Mouse (Mus musculus): ENCODE results near the gene Adam1b. TPM values are rescaled to one million over a fixed set of nuclear protein-coding genes. Genes with fewer than 3 reads are reported as not detected.

Adam1b gene
- polyA plus RNA-seq, 1 experiment from 2014 or later, result 0.09 TPM

- no peak for ATAC-seq (replicated peaks)
- Histone ChIP-seq H3K4me2 (no peak overlapping the region), H3K9me3 (no peaks in the 10 kb centered on the region), H3K36me3 (replicated peaks) (no peaks in the 10 kb centered on the region), H3K4me1 (no peaks in the 10 kb centered on the region), H3K9ac (no peak overlapping the region), H3K27ac (no peak overlapping the region), H3K4me3 (no peak overlapping the region), H3K27me3 (replicated peaks) (no peaks in the 10 kb centered on the region)
- WGBS, result 89% methylated on average over 1 of the region's 1 CpGs
Measured at GRCm38 (mm10) chr5:121476040-121476439, 27.2 kb downstream of the Adam1b start.

GRCm38 (mm10) chr5:121474610-121475009 lies 28.6 kb downstream of the Adam1b start:
- Histone ChIP-seq H3K27ac (no peak overlapping the region), H3K4me2 (no peak overlapping the region), H3K4me3 (no peak overlapping the region), H3K9ac (no peak overlapping the region), H3K9me3 (no peaks in the 10 kb centered on the region), H3K4me1 (no peaks in the 10 kb centered on the region), H3K36me3 (replicated peaks) (no peaks in the 10 kb centered on the region), H3K27me3 (replicated peaks) (no peaks in the 10 kb centered on the region)
- WGBS, result 71% methylated on average over 7 of the region's 7 CpGs
- no peak for ATAC-seq (replicated peaks)

- no peaks in the 10 kb centered on the region for H3K36me3 ChIP-seq (replicated peaks)
- H3K9me3 ChIP-seq, result no peaks in the 10 kb centered on the region
- ATAC-seq (replicated peaks), result no peak
- 84% methylated on average over 2 of the region's 2 CpGs for WGBS
- H3K9ac ChIP-seq, result no peak overlapping the region
- no peak overlapping the region for H3K4me3 ChIP-seq
- no peak overlapping the region for H3K4me2 ChIP-seq
- H3K4me1 ChIP-seq, result no peaks in the 10 kb centered on the region
- H3K27me3 ChIP-seq (replicated peaks), result no peaks in the 10 kb centered on the region
- no peak overlapping the region for H3K27ac ChIP-seq
Measured at GRCm38 (mm10) chr5:121472411-121472810, 30.8 kb downstream of the Adam1b start.

- Histone ChIP-seq H3K9ac (no peak overlapping the region), H3K36me3 (replicated peaks) (no peaks in the 10 kb centered on the region), H3K4me3 (no peak overlapping the region), H3K27ac (no peak overlapping the region), H3K4me1 (no peaks in the 10 kb centered on the region), H3K27me3 (replicated peaks) (no peaks in the 10 kb centered on the region), H3K4me2 (no peak overlapping the region), H3K9me3 (no peaks in the 10 kb centered on the region)
- no peak for ATAC-seq (replicated peaks)
- 56% methylated on average over 3 of the region's 3 CpGs for WGBS
Measured at GRCm38 (mm10) chr5:121469566-121469965, 33.7 kb downstream of the Adam1b start.

GRCm38 (mm10) chr5:121463601-121464250 lies 39.5 kb downstream of the Adam1b start:
- Histone ChIP-seq H3K9ac (no peak overlapping the region), H3K4me2 (no peak overlapping the region), H3K9me3 (no peaks in the 10 kb centered on the region), H3K27me3 (replicated peaks) (no peaks in the 10 kb centered on the region), H3K4me3 (no peak overlapping the region), H3K27ac (no peak overlapping the region), H3K4me1 (no peaks in the 10 kb centered on the region), H3K36me3 (replicated peaks) (no peaks in the 10 kb centered on the region)
- WGBS, result 69% methylated on average over 5 of the region's 5 CpGs
- no peak for ATAC-seq (replicated peaks)

- Histone ChIP-seq H3K36me3 (replicated peaks) (no peaks in the 10 kb centered on the region), H3K27me3 (replicated peaks) (no peaks in the 10 kb centered on the region), H3K27ac (no peak overlapping the region), H3K4me1 (no peaks in the 10 kb centered on the region), H3K9me3 (no peaks in the 10 kb centered on the region), H3K4me3 (no peak overlapping the region), H3K9ac (no peak overlapping the region), H3K4me2 (no peak overlapping the region)
- 73% methylated on average over 5 of the region's 5 CpGs for WGBS
- ATAC-seq (replicated peaks), result no peak
Measured at GRCm38 (mm10) chr5:121462967-121463366, 40.3 kb downstream of the Adam1b start.

GRCm38 (mm10) chr5:121462171-121462502 lies 41.1 kb downstream of the Adam1b start:
- no peak overlapping the region for H3K4me2 ChIP-seq
- 50% methylated on average over 1 of the region's 1 CpGs for WGBS
- no peaks in the 10 kb centered on the region for H3K27me3 ChIP-seq (replicated peaks)
- H3K4me1 ChIP-seq, result no peaks in the 10 kb centered on the region
- H3K27ac ChIP-seq, result no peak overlapping the region
- H3K9me3 ChIP-seq, result no peaks in the 10 kb centered on the region
- H3K4me3 ChIP-seq, result no peak overlapping the region
- H3K36me3 ChIP-seq (replicated peaks), result no peaks in the 10 kb centered on the region
- ATAC-seq (replicated peaks), result no peak
- H3K9ac ChIP-seq, result no peak overlapping the region

- ATAC-seq (replicated peaks), result no peak
- Histone ChIP-seq H3K27me3 (replicated peaks) (no peaks in the 10 kb centered on the region), H3K4me3 (no peak overlapping the region), H3K27ac (no peak overlapping the region), H3K36me3 (replicated peaks) (no peaks in the 10 kb centered on the region), H3K9ac (no peak overlapping the region), H3K9me3 (no peaks in the 10 kb centered on the region), H3K4me2 (no peak overlapping the region), H3K4me1 (no peaks in the 10 kb centered on the region)
- 75% methylated on average over 4 of the region's 4 CpGs for WGBS
Measured at GRCm38 (mm10) chr5:121461339-121462170, 41.7 kb downstream of the Adam1b start.

GRCm38 (mm10) chr5:121455510-121456265 lies 47.5 kb downstream of the Adam1b start:
- no peaks in the 10 kb centered on the region for H3K36me3 ChIP-seq (replicated peaks)
- H3K4me2 ChIP-seq, result no peak overlapping the region
- ATAC-seq (replicated peaks), result no peak
- H3K9me3 ChIP-seq, result no peaks in the 10 kb centered on the region
- no peak overlapping the region for H3K4me3 ChIP-seq
- H3K9ac ChIP-seq, result no peak overlapping the region
- no peak overlapping the region for H3K27ac ChIP-seq
- WGBS, result 81% methylated on average over 9 of the region's 9 CpGs
- no peaks in the 10 kb centered on the region for H3K27me3 ChIP-seq (replicated peaks)
- H3K4me1 ChIP-seq, result peaks cover 19% of the 10 kb centered on the region

GRCm38 (mm10) chr5:121454503-121454782 lies 48.8 kb downstream of the Adam1b start:
- H3K27ac ChIP-seq, result no peak overlapping the region
- no peak overlapping the region for H3K4me3 ChIP-seq
- no peak overlapping the region for H3K9ac ChIP-seq
- peaks cover 31% of the 10 kb centered on the region for H3K4me1 ChIP-seq
- no peak overlapping the region for H3K4me2 ChIP-seq
- WGBS, result 90% methylated on average over 3 of the region's 3 CpGs
- H3K27me3 ChIP-seq (replicated peaks), result no peaks in the 10 kb centered on the region
- no peak for ATAC-seq (replicated peaks)
- peaks cover 3% of the 10 kb centered on the region; the same call in 1 of the 2 replicates for H3K36me3 ChIP-seq (replicated peaks)
- no peaks in the 10 kb centered on the region for H3K9me3 ChIP-seq

GRCm38 (mm10) chr5:121453743-121454502 lies 49.3 kb downstream of the Adam1b start:
- Histone ChIP-seq H3K27me3 (replicated peaks) (no peaks in the 10 kb centered on the region), H3K4me2 (no peak overlapping the region), H3K9me3 (no peaks in the 10 kb centered on the region), H3K36me3 (replicated peaks) (peaks cover 3% of the 10 kb centered on the region; the same call in 1 of the 2 replicates), H3K27ac (no peak overlapping the region), H3K4me3 (no peak overlapping the region), H3K9ac (no peak overlapping the region), H3K4me1 (peaks cover 31% of the 10 kb centered on the region)
- ATAC-seq (replicated peaks), result no peak
- WGBS, result 89% methylated on average over 13 of the region's 13 CpGs

- Histone ChIP-seq H3K27ac (peak overlapping the region; percentile 98), H3K36me3 (replicated peaks) (peaks cover 11% of the 10 kb centered on the region), H3K9me3 (no peaks in the 10 kb centered on the region), H3K27me3 (replicated peaks) (no peaks in the 10 kb centered on the region), H3K4me3 (peak overlapping the region; percentile 96), H3K9ac (peak overlapping the region; percentile 95), H3K4me1 (peaks cover 31% of the 10 kb centered on the region), H3K4me2 (peak overlapping the region; percentile 64)
- WGBS, result 9% methylated on average over 9 of the region's 9 CpGs
- ATAC-seq (replicated peaks), result no peak; the same call in 1 of the 2 replicates
Measured at GRCm38 (mm10) chr5:121452906-121453305, 50.3 kb downstream of the Adam1b start.

Data from midbrain, embryonic 15.5 days (tissue).